ENCODE assay signal across 18 mouse cellular contexts in genomic region chr19:32069598-32069997, GRCm38 (mm10). TPM values are rescaled to one million over a fixed set of nuclear protein-coding genes. Genes with fewer than 3 reads are reported as not detected.
A peak's percentile ranks its signal among the peaks of the same experiment; 100 is the strongest.
DNase-seq lines count a peak whose midpoint lies in the region; ATAC-seq and TF ChIP-seq lines count a peak whose summit lies in the region.
"Had no signal": no experiment of that assay in that cellular context is flagged by ENCODE, and none has a peak within 500 bp of the region (broad histone marks: within the 10 kb centered on the region; RNA-seq: fewer than 3 reads in every experiment).

No protein-coding gene starts in this region.

- H3K79me3 ChIP-seq in C2C12 (ENCODE audit: low read depth): no peaks in the 10 kb centered on the region

- peak overlapping the region; percentile 52; the same call in 1 of the 2 replicates for H3K27ac ChIP-seq in heart, embryonic 16.5 days (ENCODE audit: low read length)
- peak overlapping the region; percentile 60; the same call in 1 of the 2 replicates for H3K27ac ChIP-seq in embryonic facial prominence, embryonic 15.5 days (replicated peaks)
- H3K27ac ChIP-seq in forebrain, embryonic 12.5 days: no peak overlapping the region
- H3K27ac ChIP-seq: kidney, embryonic 15.5 days; liver, embryonic 13.5 days had no signal

- no peaks in the 10 kb centered on the region for H3K79me2 ChIP-seq in C2C12 (ENCODE audit: control insufficient read depth, insufficient read depth)

- 24% methylated on average over 2 of the region's 2 CpGs for WGBS in heart, embryonic 16.5 days
- WGBS in embryonic facial prominence, embryonic 15.5 days: 64% methylated on average over 2 of the region's 2 CpGs
- 87% methylated on average over 2 of the region's 2 CpGs for WGBS in forebrain, embryonic 12.5 days

- ATAC-seq in heart, embryonic 16.5 days (replicated peaks; ENCODE audit: extremely low read depth, insufficient read depth, low FRiP score): peak; percentile 60
- no peak for ATAC-seq in embryonic facial prominence, embryonic 15.5 days (ENCODE audit: insufficient number of reproducible peaks, low FRiP score, low TSS enrichment, low read depth)
- ATAC-seq in granulocyte monocyte progenitor cell, adult 5-6 weeks (replicated peaks; ENCODE audit: poor library complexity, severe bottlenecking): no peak
- ATAC-seq in forebrain, embryonic 12.5 days (ENCODE audit: low FRiP score): no peak
- ATAC-seq: forebrain, postnatal 0 days had no signal

- TF ChIP-seq CTCF in C2C12 (IDR thresholded peaks at IDR 0.05; ENCODE audit: control insufficient read depth, insufficient read depth, insufficient read length): no peak

- no peak overlapping the region for H3ac ChIP-seq in C2C12 (ENCODE audit: control insufficient read depth, insufficient read length, low read depth)

- H3K27me3 ChIP-seq in heart, embryonic 16.5 days (ENCODE audit: control insufficient read depth, insufficient read depth, low read length): no peaks in the 10 kb centered on the region
- H3K27me3 ChIP-seq in C2C12 (ENCODE audit: control insufficient read depth, insufficient read depth, insufficient read length): no peaks in the 10 kb centered on the region
- H3K27me3 ChIP-seq in embryonic facial prominence, embryonic 15.5 days: no peaks in the 10 kb centered on the region
- H3K27me3 ChIP-seq in forebrain, embryonic 12.5 days: no peaks in the 10 kb centered on the region
- H3K27me3 ChIP-seq: kidney, embryonic 15.5 days; liver, embryonic 13.5 days had no signal

- no peak overlapping the region for H3K9ac ChIP-seq in heart, embryonic 16.5 days (ENCODE audit: low read length)
- H3K9ac ChIP-seq in embryonic facial prominence, embryonic 15.5 days: no peak overlapping the region
- no peak overlapping the region for H3K9ac ChIP-seq in forebrain, embryonic 12.5 days
- H3K9ac ChIP-seq: forebrain, postnatal 0 days; kidney, embryonic 15.5 days; liver, embryonic 13.5 days had no signal

- no peak overlapping the region for H3K4me2 ChIP-seq in heart, embryonic 16.5 days (ENCODE audit: low read depth, low read length)
- H3K4me2 ChIP-seq in embryonic facial prominence, embryonic 15.5 days (replicated peaks): no peak overlapping the region
- H3K4me2 ChIP-seq in forebrain, embryonic 12.5 days: no peak overlapping the region
- H3K4me2 ChIP-seq: kidney, embryonic 15.5 days; liver, embryonic 13.5 days had no signal

- H3K9me3 ChIP-seq in heart, embryonic 16.5 days (replicated peaks; ENCODE audit: control insufficient read depth, low read length): no peaks in the 10 kb centered on the region
- H3K9me3 ChIP-seq in embryonic facial prominence, embryonic 15.5 days (replicated peaks): no peaks in the 10 kb centered on the region
- no peaks in the 10 kb centered on the region for H3K9me3 ChIP-seq in forebrain, embryonic 12.5 days
- H3K9me3 ChIP-seq: G1E; kidney, embryonic 15.5 days; liver, embryonic 13.5 days had no signal

- H3K4me1 ChIP-seq in heart, embryonic 16.5 days (ENCODE audit: control insufficient read depth, insufficient read depth, low read length): peaks cover 19% of the 10 kb centered on the region
- no peaks in the 10 kb centered on the region for H3K4me1 ChIP-seq in embryonic facial prominence, embryonic 15.5 days
- H3K4me1 ChIP-seq in forebrain, embryonic 12.5 days: no peaks in the 10 kb centered on the region; the same call in 1 of the 2 replicates
- H3K4me1 ChIP-seq: kidney, embryonic 15.5 days; liver, embryonic 13.5 days had no signal

- DNase-seq in heart, adult 11 months: no peak
- DNase-seq in lung, postnatal 10 days: peak; percentile 9
- no peak for DNase-seq in kidney, postnatal 14 days
- DNase-seq: cerebellum, postnatal 10 days; embryo, embryonic 11 days; forebrain, postnatal 0 days; heart, adult 18-20 months; left cerebral cortex, postnatal 4 days; liver, embryonic 13.5 days; midbrain, embryonic 14.5 days; thymus, adult 2 months had no signal

- no peak overlapping the region for H3K4me3 ChIP-seq in heart, embryonic 16.5 days (ENCODE audit: low read length)
- no peak overlapping the region for H3K4me3 ChIP-seq in C2C12 (ENCODE audit: insufficient read depth, poor library complexity, severe bottlenecking)
- H3K4me3 ChIP-seq in embryonic facial prominence, embryonic 15.5 days (replicated peaks): no peak overlapping the region
- H3K4me3 ChIP-seq in forebrain, embryonic 12.5 days (replicated peaks): no peak overlapping the region
- H3K4me3 ChIP-seq: kidney, embryonic 15.5 days; liver, embryonic 13.5 days had no signal

- H3K36me3 ChIP-seq in heart, embryonic 16.5 days (ENCODE audit: control insufficient read depth, insufficient read depth): no peaks in the 10 kb centered on the region
- no peaks in the 10 kb centered on the region for H3K36me3 ChIP-seq in C2C12 (ENCODE audit: control insufficient read depth, insufficient read depth)
- no peaks in the 10 kb centered on the region for H3K36me3 ChIP-seq in embryonic facial prominence, embryonic 15.5 days
- H3K36me3 ChIP-seq in forebrain, embryonic 12.5 days (replicated peaks): no peaks in the 10 kb centered on the region
- H3K36me3 ChIP-seq: G1E; kidney, embryonic 15.5 days; liver, embryonic 13.5 days had no signal

TF ChIP-seq in C2C12, 6 proteins besides CTCF, POLR2A, EP300 and RAD21:
- no peak for TF ChIP-seq MAX (IDR thresholded peaks at IDR 0.05)
- no peak for TF ChIP-seq MYOG (IDR thresholded peaks at IDR 0.05; ENCODE audit: control insufficient read depth, extremely low read depth, insufficient read length)
- peak; percentile 75 for TF ChIP-seq MYOD1 (IDR thresholded peaks at IDR 0.05; ENCODE audit: control insufficient read depth, insufficient read length, low read depth)

RNA-seq across cellular contexts. Expression of gene Asah2, which starts 38.4 kb away (rescaled TPM):
- 2.4 and 2.6 TPM in 2 replicates for polyA plus RNA-seq in heart, embryonic 16.5 days (2015; fragmentation: Nextera tagmentation; extraction: Ambion mirVana)
- polyA plus RNA-seq in C2C12 (2012; fragmentation: generic; extraction: Trizol): 0.61 TPM
- polyA plus RNA-seq in embryonic facial prominence, embryonic 15.5 days (2015; fragmentation: Nextera tagmentation; extraction: Ambion mirVana): 3.1 and 3.4 TPM in 2 replicates
- 6.0 and 6.1 TPM in 2 replicates for total RNA-seq in granulocyte monocyte progenitor cell, adult 5-6 weeks (2014; fragmentation: Nextera tagmentation)
- total RNA-seq in granulocyte monocyte progenitor cell, adult 5-6 weeks (2017): 8.0 and 8.1 TPM in 2 replicates
- 0.29 and 0.41 TPM in 2 replicates for polyA plus RNA-seq in forebrain, embryonic 12.5 days (2016; fragmentation: Nextera tagmentation; extraction: Ambion mirVana)
